Mouse (Mus musculus) G1E (cell line): ENCODE measurements around the gene Clic5. TPM values are rescaled to one million over a fixed set of nuclear protein-coding genes. Genes with fewer than 3 reads are reported as not detected.
"Not testable (repeated sequence)": the region's sequence is repeated elsewhere in the genome, so short reads cannot be mapped to it uniquely, and the experiment has no call there.

Experiments
- ATAC-seq: 2 replicates; pipeline ENCODE4 v1.8.0; 2016; ENCODE audit warnings: mild to moderate bottlenecking; ENCODE audit not compliant: insufficient number of reproducible peaks, poor library complexity, low FRiP score, severe bottlenecking; ENCODE audit errors: extremely low read depth
- DNase-seq: peaks from one replicate; pipeline ENCODE4 v3.0.0; 2012; ENCODE audit warnings: low spot score
- H3K27me3 ChIP-seq: 2 replicates; pipeline ENCODE4 v1.6.1; 2012; ENCODE audit warnings: mild to moderate bottlenecking, low read length, inconsistent platforms; ENCODE audit not compliant: insufficient read depth
- H3K36me3 ChIP-seq: replicated peaks from 2 replicates; pipeline ENCODE3; 2012; ENCODE audit warnings: mild to moderate bottlenecking, inconsistent platforms
- H3K4me1 ChIP-seq: 2 replicates; pipeline ENCODE4 v1.6.1; 2012; ENCODE audit warnings: low read depth, low read length, inconsistent platforms, mixed read lengths; ENCODE audit not compliant: insufficient read depth
- H3K4me3 ChIP-seq: 2 replicates; pipeline ENCODE4 v1.5.1; 2012; ENCODE audit warnings: low read depth, mild to moderate bottlenecking, inconsistent platforms, low read length, moderate library complexity, mixed read lengths
- H3K9me3 ChIP-seq: replicated peaks from 2 replicates; pipeline ENCODE4 v1.6.1; 2012; ENCODE audit warnings: inconsistent platforms
- CTCF ChIP-seq: IDR thresholded peaks from 2 replicates; pipeline ENCODE4 v1.5.1; 2012; ENCODE audit warnings: low read depth, low read length, inconsistent platforms, mixed read lengths
- GATA1 ChIP-seq: IDR thresholded peaks from 2 replicates; pipeline ENCODE4 v1.6.1; 2012; ENCODE audit warnings: borderline replicate concordance, low read length, inconsistent platforms, mixed read lengths
- GATA2 ChIP-seq: IDR thresholded peaks from 2 replicates; pipeline ENCODE4 v1.6.1; 2012; ENCODE audit warnings: low read depth, low read length, inconsistent platforms, borderline replicate concordance
- POLR2AphosphoS5 ChIP-seq: IDR thresholded peaks from 2 replicates; pipeline ENCODE4 v1.6.1; 2012; ENCODE audit warnings: low read depth, low read length, inconsistent platforms; ENCODE audit not compliant: insufficient replicate concordance
- TAL1 ChIP-seq: conservative IDR thresholded peaks from 2 replicates; pipeline ENCODE4 v1.6.1; 2012; ENCODE audit warnings: low read depth, low read length, inconsistent platforms, mixed read lengths
- polyA plus RNA-seq: library from polyadenylated mRNA; stranded (reverse); fragments of >175 nt; gene quantifications from 2 replicates; pipeline ENCODE4 v1.2.3, GENCODE M21; 2012
- total RNA-seq, 2 experiments: library from RNA; stranded (forward) in 1 of 2; stranded (reverse) in 1 of 2; fragments of 200-1000 nt in 1 of 2; fragments of >200 nt in 1 of 2; fragmentation: Nextera tagmentation in 1 of 2; gene quantifications; 2 replicates each; pipeline ENCODE4 v1.2.3; 2014 to 2017

The Clic5 gene
- total and polyA plus RNA-seq, 3 experiments, result 0.27 TPM; not detected in 2

GRCm38 (mm10) chr17:44170316-44170715 lies 18.1 kb upstream of the Clic5 start:
- no peaks in the 10 kb centered on the region for H3K4me1 ChIP-seq
- TF ChIP-seq TAL1 (no peak), CTCF (no peak), POLR2AphosphoS5 (no peak), GATA1 (no peak), GATA2 (no peak)
- no peak for DNase-seq
- no peak for ATAC-seq
- H3K36me3 ChIP-seq, result no peaks in the 10 kb centered on the region
- no peak overlapping the region for H3K4me3 ChIP-seq
- no peaks in the 10 kb centered on the region for H3K27me3 ChIP-seq
- H3K9me3 ChIP-seq, result peaks cover 33% of the 10 kb centered on the region

GRCm38 (mm10) chr17:44171930-44172329 lies 16.5 kb upstream of the Clic5 start:
- H3K9me3 ChIP-seq, result peaks cover 38% of the 10 kb centered on the region
- ATAC-seq, result no peak

GRCm38 (mm10) chr17:44173341-44173740 lies 15.0 kb upstream of the Clic5 start:
- no peaks in the 10 kb centered on the region for H3K27me3 ChIP-seq
- TF ChIP-seq GATA2 (no peak), GATA1 (no peak)
- no peak for ATAC-seq

More at GRCm38 (mm10) chr17:44171930-44172329, 16.5 kb upstream of the Clic5 start:
- no peak for DNase-seq
- Histone ChIP-seq H3K27me3 (no peaks in the 10 kb centered on the region), H3K36me3 (no peaks in the 10 kb centered on the region), H3K4me3 (no peak overlapping the region), H3K4me1 (no peaks in the 10 kb centered on the region)
- TF ChIP-seq GATA2, result no peak
- no peak for TF ChIP-seq GATA1
- no peak for TF ChIP-seq POLR2AphosphoS5
- no peak for TF ChIP-seq CTCF
- no peak for TF ChIP-seq TAL1

GRCm38 (mm10) chr17:44177291-44177690 lies 11.1 kb upstream of the Clic5 start:
- Histone ChIP-seq H3K9me3 (peaks cover 37% of the 10 kb centered on the region), H3K4me3 (no peak overlapping the region), H3K36me3 (no peaks in the 10 kb centered on the region), H3K4me1 (no peaks in the 10 kb centered on the region), H3K27me3 (no peaks in the 10 kb centered on the region)
- DNase-seq (no peak), ATAC-seq (no peak)
- TF ChIP-seq TAL1 (no peak), CTCF (no peak), GATA1 (no peak), POLR2AphosphoS5 (no peak), GATA2 (no peak)

More at GRCm38 (mm10) chr17:44173341-44173740, 15.0 kb upstream of the Clic5 start:
- H3K4me1 ChIP-seq, result no peaks in the 10 kb centered on the region
- peaks cover 39% of the 10 kb centered on the region for H3K9me3 ChIP-seq
- H3K36me3 ChIP-seq, result no peaks in the 10 kb centered on the region
- no peak for DNase-seq
- H3K4me3 ChIP-seq, result no peak overlapping the region

- no peaks in the 10 kb centered on the region for H3K27me3 ChIP-seq
- H3K4me3 ChIP-seq, result no peak overlapping the region
- DNase-seq (no peak), ATAC-seq (no peak)
- H3K9me3 ChIP-seq, result peaks cover 41% of the 10 kb centered on the region
- no peaks in the 10 kb centered on the region for H3K36me3 ChIP-seq
- no peaks in the 10 kb centered on the region for H3K4me1 ChIP-seq
- TF ChIP-seq CTCF (no peak), TAL1 (no peak)
These were observed 7.0 kb upstream of the Clic5 start for GRCm38 (mm10) chr17:44181346-44181745.

DNA sequence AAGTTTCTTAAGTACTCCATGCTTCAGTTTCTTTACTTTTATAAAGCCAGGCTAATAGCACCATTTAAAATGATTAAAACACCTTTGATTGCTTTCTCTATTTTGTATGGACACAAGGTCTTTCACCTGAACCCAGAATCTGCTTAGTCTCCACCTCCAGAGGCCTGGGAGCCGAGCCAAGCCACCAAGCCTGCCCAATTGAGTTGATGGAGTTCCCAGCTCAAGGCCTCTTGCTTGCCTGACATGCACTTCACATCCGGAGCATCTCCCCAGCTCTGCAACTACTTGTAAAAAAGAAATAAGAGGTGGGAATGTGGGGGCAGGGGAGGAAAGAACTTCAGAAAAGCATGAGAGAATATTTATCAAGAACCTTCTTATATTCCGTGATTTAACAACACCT lies 1.5 kb upstream of the Clic5 start:
- Histone ChIP-seq H3K4me3 (no peak overlapping the region), H3K4me1 (no peaks in the 10 kb centered on the region), H3K9me3 (peaks cover 31% of the 10 kb centered on the region), H3K36me3 (no peaks in the 10 kb centered on the region), H3K27me3 (no peaks in the 10 kb centered on the region)
- ATAC-seq (no peak), DNase-seq (no peak)
- TF ChIP-seq TAL1 (no peak), GATA2 (no peak), GATA1 (no peak), CTCF (no peak), POLR2AphosphoS5 (no peak)

DNA sequence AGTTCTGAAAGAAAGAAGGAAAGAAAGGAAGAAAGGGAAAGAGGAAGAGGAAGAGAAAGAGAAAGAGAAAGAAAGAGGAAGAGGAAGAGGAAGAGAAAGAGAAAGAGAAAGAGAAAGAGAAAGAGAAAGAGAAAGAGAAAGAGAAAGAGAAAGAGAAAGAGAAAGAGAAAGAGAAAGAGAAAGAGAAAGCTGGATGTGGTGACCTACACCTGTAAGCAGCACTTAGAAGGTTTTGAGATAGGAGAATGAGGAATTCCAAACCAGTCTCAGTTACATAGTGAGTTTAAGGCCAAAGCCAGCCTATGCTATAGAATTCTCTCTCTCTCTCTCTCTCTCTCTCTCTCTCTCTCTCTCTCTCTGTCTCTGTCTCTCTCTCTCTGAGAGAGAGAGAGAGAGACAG lies 847 bp upstream of the Clic5 start:
- ATAC-seq, H3K4me3 ChIP-seq: not testable (repeated sequence)

More for the DNA sequence above, 847 bp upstream of the Clic5 start:
- H3K36me3 ChIP-seq, H3K27me3 ChIP-seq, H3K4me1 ChIP-seq, DNase-seq: not testable (repeated sequence)
- peaks cover 29% of the 10 kb centered on the region for H3K9me3 ChIP-seq
